Mouse (Mus musculus) embryo, embryonic 11 days (tissue): ENCODE results near the gene Pawr.
"Not testable (repeated sequence)": the region's sequence is repeated elsewhere in the genome, so short reads cannot be mapped to it uniquely, and the experiment has no call there.

Experiments
- DNase-seq: peaks from one replicate; pipeline ENCODE4 v3.0.0-alpha.2; 2015

Pawr gene

GRCm38 (mm10) chr10:108392151-108392550 is 60.2 kb downstream of the Pawr start:
- no peak for DNase-seq

- no peak for DNase-seq
Observed at GRCm38 (mm10) chr10:108394306-108394705, 62.4 kb downstream of the Pawr start.

- DNase-seq, result no peak
Observed at GRCm38 (mm10) chr10:108395229-108395628, 63.3 kb downstream of the Pawr start.

GRCm38 (mm10) chr10:108395647-108396046 is 63.7 kb downstream of the Pawr start:
- no peak for DNase-seq

- DNase-seq, result no peak
Observed at GRCm38 (mm10) chr10:108402751-108403150, 70.8 kb downstream of the Pawr start.

- no peak for DNase-seq
Observed at GRCm38 (mm10) chr10:108403366-108403865, 71.5 kb downstream of the Pawr start.

- DNase-seq, result no peak
Observed at GRCm38 (mm10) chr10:108404087-108404486, 72.2 kb downstream of the Pawr start.

- no peak for DNase-seq
Observed at GRCm38 (mm10) chr10:108405076-108405475, 73.2 kb downstream of the Pawr start.

- DNase-seq, result no peak
Observed at GRCm38 (mm10) chr10:108405931-108406330, 74.0 kb downstream of the Pawr start.

GRCm38 (mm10) chr10:108406798-108407754 is 75.2 kb downstream of the Pawr start:
- DNase-seq, result no peak

GRCm38 (mm10) chr10:108408025-108408424 is 76.1 kb downstream of the Pawr start:
- no peak for DNase-seq

- DNase-seq, result no peak
Observed at GRCm38 (mm10) chr10:108408437-108408836, 76.5 kb downstream of the Pawr start.

- no peak for DNase-seq
Observed at GRCm38 (mm10) chr10:108408986-108409385, 77.1 kb downstream of the Pawr start.

GRCm38 (mm10) chr10:108409529-108409928 is 77.6 kb downstream of the Pawr start:
- DNase-seq, result no peak

GRCm38 (mm10) chr10:108414936-108415635 is 83.2 kb downstream of the Pawr start:
- DNase-seq, result no peak

GRCm38 (mm10) chr10:108417448-108417847 is 85.5 kb downstream of the Pawr start:
- no peak for DNase-seq

GRCm38 (mm10) chr10:108430553-108430952 is 98.6 kb downstream of the Pawr start:
- DNase-seq, result no peak

- peak; percentile 62 for DNase-seq
Observed at GRCm38 (mm10) chr10:108432194-108432593, 100.3 kb downstream of the Pawr start.

- DNase-seq, result peak; percentile 59
Observed at GRCm38 (mm10) chr10:108433976-108434375, 102.1 kb downstream of the Pawr start.

- DNase-seq, result peak; percentile 60
Observed at GRCm38 (mm10) chr10:108435616-108436015, 103.7 kb downstream of the Pawr start.

GRCm38 (mm10) chr10:108436365-108436764 is 104.4 kb downstream of the Pawr start:
- no peak for DNase-seq

GRCm38 (mm10) chr10:108440251-108440650 is 108.3 kb downstream of the Pawr start:
- DNase-seq, result not testable (repeated sequence)
